Mouse (Mus musculus) urinary bladder, postnatal 36 days (tissue): ENCODE data around the gene Nlrp9b.
"Not testable (repeated sequence)": the region's sequence is repeated elsewhere in the genome, so short reads cannot be mapped to it uniquely, and the experiment has no call there.

Experiments used
- DNase-seq, 2 experiments: peaks; one replicate each; pipeline ENCODE4 v3.0.0; 2022; ENCODE audit warnings: low spot score in 2 of 2, mixed read lengths in 1 of 2

Gene Nlrp9b

DNA sequence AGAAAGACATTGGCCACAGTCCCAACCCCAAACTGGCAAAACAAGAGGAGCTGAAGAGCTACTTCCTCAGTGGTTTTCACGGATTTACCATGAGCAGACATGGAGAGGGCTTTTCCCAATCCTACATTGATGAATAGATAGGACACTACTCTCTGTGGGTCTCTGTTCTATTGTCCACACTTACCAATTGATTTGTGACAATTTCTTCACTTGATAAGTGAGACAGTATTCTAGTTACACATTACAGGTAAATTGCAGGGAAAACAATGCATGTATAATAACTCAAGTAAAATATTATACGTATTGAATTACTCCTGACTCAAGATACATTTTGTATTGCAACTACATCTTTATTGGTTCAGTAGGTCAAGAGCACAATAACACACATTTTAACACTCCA lies 131.2 kb downstream of the Nlrp9b start, which contains the start of gene Gm16442:
TSS of gene Gm16442 (minus strand) at position 101 of the 400 bp plus-strand sequence.
- DNase-seq: not testable (repeated sequence)
